In genomic region chr13:42238520-42238919, GRCm38 (mm10) we compare ENCODE assay signal across 25 mouse cellular contexts.
"Had no signal": no experiment of that assay in that cellular context is flagged by ENCODE, and none has a peak within 500 bp of the region (broad histone marks: within the 10 kb centered on the region; RNA-seq: fewer than 3 reads in every experiment).

No protein-coding gene starts in this region.

- H3K36me3 ChIP-seq: heart, embryonic 12.5 days; hindbrain, embryonic 10.5 days; hindbrain, embryonic 12.5 days; kidney, embryonic 15.5 days; limb, embryonic 10.5 days; limb, embryonic 12.5 days had no signal

- ATAC-seq: forebrain, embryonic 16.5 days; hindbrain, embryonic 16.5 days; inflammation-experienced regulatory T-cells, adult 6 months; intestine, embryonic 16.5 days had no signal

- H3K27me3 ChIP-seq: heart, embryonic 12.5 days; hindbrain, embryonic 12.5 days; kidney, embryonic 15.5 days; limb, embryonic 12.5 days had no signal

- H3K4me1 ChIP-seq: hindbrain, embryonic 10.5 days; hindbrain, embryonic 12.5 days; kidney, embryonic 15.5 days had no signal

- H3K4me2 ChIP-seq: heart, embryonic 12.5 days; hindbrain, embryonic 12.5 days; hindbrain, embryonic 14.5 days; kidney, embryonic 15.5 days; limb, embryonic 12.5 days had no signal

- H3K9me3 ChIP-seq: heart, embryonic 12.5 days; hindbrain, embryonic 10.5 days; hindbrain, embryonic 12.5 days; kidney, embryonic 15.5 days; limb, embryonic 10.5 days had no signal

- DNase-seq: gastrocnemius, adult 2 months; gastrocnemius, postnatal 10 days; gastrocnemius, postnatal 25 days; heart, adult 2 months; heart, postnatal 10 days; heart, postnatal 4 days; kidney, adult 11 months; kidney, adult 2 months; kidney, adult 9 months; kidney, postnatal 10 days; kidney, postnatal 25 days; kidney, postnatal 4 days had no signal

- H3K9ac ChIP-seq: heart, embryonic 12.5 days; hindbrain, embryonic 12.5 days; hindbrain, embryonic 14.5 days; kidney, embryonic 15.5 days; limb, embryonic 12.5 days had no signal

- H3K27ac ChIP-seq: gastrocnemius, adult 2 months; heart, adult 2 months; hindbrain, embryonic 10.5 days; hindbrain, embryonic 12.5 days; hindbrain, embryonic 14.5 days; kidney, embryonic 15.5 days; layer of hippocampus, adult 2 months; left cerebral cortex, adult 2 months; limb, embryonic 10.5 days; limb, embryonic 12.5 days had no signal

- H3K4me3 ChIP-seq: gastrocnemius, adult 2 months; heart, adult 2 months; heart, embryonic 12.5 days; hindbrain, embryonic 10.5 days; hindbrain, embryonic 12.5 days; kidney, embryonic 15.5 days; layer of hippocampus, adult 2 months; left cerebral cortex, adult 2 months; limb, embryonic 10.5 days; limb, embryonic 12.5 days had no signal
